Mouse (Mus musculus): ENCODE measurements around the gene Tmppe. TPM values are rescaled to one million over a fixed set of nuclear protein-coding genes. Genes with fewer than 3 reads are reported as not detected.

Gene Tmppe
- polyA plus RNA-seq, 1 experiment from 2014 or later = 5.1 TPM

- peaks cover 65% of the 10 kb centered on the region for H3K36me3 ChIP-seq (ENCODE audit: control insufficient read depth, insufficient read depth, low read length)
- DNase-seq (ENCODE audit: low spot score) = peak; percentile 67
These were observed 19.8 kb upstream of the Tmppe start for GRCm38 (mm10) chr9:114380881-114381733.

GRCm38 (mm10) chr9:114382936-114383710, 17.8 kb upstream of the Tmppe start:
- Histone ChIP-seq H3K36me3 (ENCODE audit: control insufficient read depth, insufficient read depth, low read length) (peaks cover 47% of the 10 kb centered on the region), H3K4me2 (ENCODE audit: low read length) (no peak overlapping the region), H3K27ac (ENCODE audit: low read depth) (no peak overlapping the region), H3K9me3 (ENCODE audit: control insufficient read depth, low read length) (no peaks in the 10 kb centered on the region), H3K4me3 (ENCODE audit: low read depth, low read length) (no peak overlapping the region), H3K4me1 (replicated peaks; ENCODE audit: control insufficient read depth, insufficient read depth, low read length) (peaks cover 9% of the 10 kb centered on the region; the same call in 1 of the 2 replicates), H3K27me3 (replicated peaks; ENCODE audit: control insufficient read depth, insufficient read depth, low read length) (no peaks in the 10 kb centered on the region), H3K9ac (ENCODE audit: low read length) (no peak overlapping the region)
- DNase-seq (ENCODE audit: low spot score) = no peak
- 72% methylated on average over 17 of the region's 17 CpGs for WGBS
- ATAC-seq (replicated peaks; ENCODE audit: low FRiP score, low TSS enrichment, low read depth) = no peak; the same call in 1 of the 2 replicates

More at GRCm38 (mm10) chr9:114380881-114381733, 19.8 kb upstream of the Tmppe start:
- Histone ChIP-seq H3K4me2 (ENCODE audit: low read length) (no peak overlapping the region), H3K9ac (ENCODE audit: low read length) (no peak overlapping the region), H3K27ac (ENCODE audit: low read depth) (no peak overlapping the region), H3K27me3 (replicated peaks; ENCODE audit: control insufficient read depth, insufficient read depth, low read length) (no peaks in the 10 kb centered on the region), H3K4me1 (replicated peaks; ENCODE audit: control insufficient read depth, insufficient read depth, low read length) (no peaks in the 10 kb centered on the region), H3K9me3 (ENCODE audit: control insufficient read depth, low read length) (no peaks in the 10 kb centered on the region), H3K4me3 (ENCODE audit: low read depth, low read length) (no peak overlapping the region)
- peak; percentile 41 for ATAC-seq (replicated peaks; ENCODE audit: low FRiP score, low TSS enrichment, low read depth)
- 67% methylated on average over 17 of the region's 17 CpGs for WGBS

DNA sequence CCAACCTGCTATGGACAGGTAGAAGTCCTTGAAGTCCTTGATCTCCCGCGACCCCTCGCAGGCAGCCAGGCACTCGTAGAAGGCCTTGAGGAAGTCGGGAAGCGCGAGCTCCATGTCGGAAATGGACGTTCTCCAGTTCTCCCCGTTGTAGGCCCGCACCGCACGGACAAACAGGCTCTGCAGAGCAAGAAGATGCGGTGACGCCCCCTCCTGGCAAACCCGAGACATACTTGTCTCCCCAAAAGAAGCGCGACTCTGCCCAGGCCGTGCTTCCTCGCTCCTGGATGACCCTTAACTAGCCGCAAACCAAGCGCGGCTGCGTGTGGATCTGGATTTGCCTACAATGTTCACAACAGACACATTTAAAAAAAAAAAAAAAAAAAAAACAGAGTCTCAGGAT, 16.2 kb upstream of the Tmppe start:
- Histone ChIP-seq H3K27ac (ENCODE audit: low read depth) (no peak overlapping the region), H3K27me3 (replicated peaks; ENCODE audit: control insufficient read depth, insufficient read depth, low read length) (no peaks in the 10 kb centered on the region), H3K9me3 (ENCODE audit: control insufficient read depth, low read length) (no peaks in the 10 kb centered on the region), H3K4me3 (ENCODE audit: low read depth, low read length) (no peak overlapping the region), H3K4me1 (replicated peaks; ENCODE audit: control insufficient read depth, insufficient read depth, low read length) (peaks cover 12% of the 10 kb centered on the region; the same call in 1 of the 2 replicates), H3K4me2 (ENCODE audit: low read length) (no peak overlapping the region), H3K9ac (ENCODE audit: low read length) (no peak overlapping the region), H3K36me3 (ENCODE audit: control insufficient read depth, insufficient read depth, low read length) (peaks cover 37% of the 10 kb centered on the region)
- ATAC-seq (replicated peaks; ENCODE audit: low FRiP score, low TSS enrichment, low read depth) (no peak), DNase-seq (ENCODE audit: low spot score) (no peak)
- 91% methylated on average over 24 of the region's 24 CpGs for WGBS

- no peak for DNase-seq (ENCODE audit: low spot score)
- no peaks in the 10 kb centered on the region for H3K9me3 ChIP-seq (ENCODE audit: control insufficient read depth, low read length)
- WGBS = 94% methylated on average over 10 of the region's 10 CpGs
- no peak overlapping the region for H3K27ac ChIP-seq (ENCODE audit: low read depth)
- no peaks in the 10 kb centered on the region for H3K27me3 ChIP-seq (replicated peaks; ENCODE audit: control insufficient read depth, insufficient read depth, low read length)
- peaks cover 33% of the 10 kb centered on the region for H3K36me3 ChIP-seq (ENCODE audit: control insufficient read depth, insufficient read depth, low read length)
- no peak overlapping the region for H3K9ac ChIP-seq (ENCODE audit: low read length)
- H3K4me2 ChIP-seq (ENCODE audit: low read length) = no peak overlapping the region
- H3K4me1 ChIP-seq (replicated peaks; ENCODE audit: control insufficient read depth, insufficient read depth, low read length) = peaks cover 12% of the 10 kb centered on the region; the same call in 1 of the 2 replicates
- ATAC-seq (replicated peaks; ENCODE audit: low FRiP score, low TSS enrichment, low read depth) = no peak
- no peak overlapping the region for H3K4me3 ChIP-seq (ENCODE audit: low read depth, low read length)
These were observed 15.7 kb upstream of the Tmppe start for GRCm38 (mm10) chr9:114385160-114385559.

DNA sequence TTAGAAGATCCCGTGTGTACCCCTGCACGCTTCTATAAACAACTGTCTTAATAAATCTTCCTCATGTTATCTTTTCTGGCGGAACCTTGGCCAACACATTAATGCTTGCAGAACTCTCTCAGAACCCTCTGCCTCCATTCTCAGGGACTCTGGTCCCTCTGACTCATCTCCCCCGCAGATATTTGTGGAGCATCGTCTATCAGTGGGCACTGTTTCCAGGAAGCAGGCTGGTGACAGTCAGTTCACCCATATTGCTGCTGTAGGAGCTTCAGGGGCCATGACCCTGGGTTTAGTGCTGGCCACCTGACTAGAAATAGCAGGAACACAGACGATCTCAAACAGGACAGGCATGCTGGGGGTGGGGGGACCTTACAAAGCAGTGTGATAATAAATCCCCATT, 13.8 kb upstream of the Tmppe start:
- Histone ChIP-seq H3K9ac (ENCODE audit: low read length) (no peak overlapping the region), H3K4me2 (ENCODE audit: low read length) (no peak overlapping the region), H3K36me3 (ENCODE audit: control insufficient read depth, insufficient read depth, low read length) (peaks cover 30% of the 10 kb centered on the region), H3K4me1 (replicated peaks; ENCODE audit: control insufficient read depth, insufficient read depth, low read length) (peaks cover 15% of the 10 kb centered on the region; the same call in 1 of the 2 replicates), H3K27me3 (replicated peaks; ENCODE audit: control insufficient read depth, insufficient read depth, low read length) (no peaks in the 10 kb centered on the region), H3K27ac (ENCODE audit: low read depth) (no peak overlapping the region), H3K4me3 (ENCODE audit: low read depth, low read length) (no peak overlapping the region), H3K9me3 (ENCODE audit: control insufficient read depth, low read length) (no peaks in the 10 kb centered on the region)
- DNase-seq (ENCODE audit: low spot score) = no peak
- ATAC-seq (replicated peaks; ENCODE audit: low FRiP score, low TSS enrichment, low read depth) = no peak
- 21% methylated on average over 6 of the region's 6 CpGs for WGBS

DNA sequence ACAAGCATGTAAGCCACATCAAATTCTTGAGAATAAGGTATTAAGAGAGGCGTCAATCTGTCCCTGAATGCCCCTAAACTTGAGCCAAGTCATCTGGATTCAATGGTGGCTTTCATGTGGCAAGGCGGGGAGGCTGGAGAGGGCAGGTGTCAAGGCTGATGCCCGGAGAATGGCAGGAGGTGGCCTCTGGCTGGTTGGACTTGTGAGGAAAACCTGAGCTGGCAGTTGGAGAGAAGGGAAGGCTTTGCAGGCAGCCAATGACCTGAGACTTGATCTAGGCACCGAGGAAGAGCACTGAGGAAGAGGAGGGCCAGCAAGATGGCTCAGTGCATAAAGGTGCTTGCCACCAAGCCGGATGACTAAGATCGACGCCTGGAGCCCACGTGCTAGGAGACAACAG, 12.6 kb upstream of the Tmppe start:
- H3K27me3 ChIP-seq (replicated peaks; ENCODE audit: control insufficient read depth, insufficient read depth, low read length) = no peaks in the 10 kb centered on the region
- no peaks in the 10 kb centered on the region for H3K9me3 ChIP-seq (ENCODE audit: control insufficient read depth, low read length)
- DNase-seq (ENCODE audit: low spot score) (no peak), ATAC-seq (replicated peaks; ENCODE audit: low FRiP score, low TSS enrichment, low read depth) (no peak)
- H3K9ac ChIP-seq (ENCODE audit: low read length) = no peak overlapping the region
- 84% methylated on average over 8 of the region's 8 CpGs for WGBS
- no peak overlapping the region; the same call in 1 of the 2 replicates for H3K27ac ChIP-seq (ENCODE audit: low read depth)
- H3K4me2 ChIP-seq (ENCODE audit: low read length) = no peak overlapping the region
- no peak overlapping the region for H3K4me3 ChIP-seq (ENCODE audit: low read depth, low read length)
- H3K36me3 ChIP-seq (ENCODE audit: control insufficient read depth, insufficient read depth, low read length) = peaks cover 21% of the 10 kb centered on the region; the same call in 1 of the 2 replicates
- peaks cover 15% of the 10 kb centered on the region; the same call in 1 of the 2 replicates for H3K4me1 ChIP-seq (replicated peaks; ENCODE audit: control insufficient read depth, insufficient read depth, low read length)

GRCm38 (mm10) chr9:114388701-114389370, 12.1 kb upstream of the Tmppe start:
- Histone ChIP-seq H3K36me3 (ENCODE audit: control insufficient read depth, insufficient read depth, low read length) (peaks cover 17% of the 10 kb centered on the region; the same call in 1 of the 2 replicates), H3K9me3 (ENCODE audit: control insufficient read depth, low read length) (no peaks in the 10 kb centered on the region), H3K4me3 (ENCODE audit: low read depth, low read length) (no peak overlapping the region), H3K27ac (ENCODE audit: low read depth) (peak overlapping the region; percentile 33; the same call in 1 of the 2 replicates), H3K9ac (ENCODE audit: low read length) (no peak overlapping the region), H3K4me2 (ENCODE audit: low read length) (peak overlapping the region; percentile 70), H3K27me3 (replicated peaks; ENCODE audit: control insufficient read depth, insufficient read depth, low read length) (no peaks in the 10 kb centered on the region), H3K4me1 (replicated peaks; ENCODE audit: control insufficient read depth, insufficient read depth, low read length) (peaks cover 15% of the 10 kb centered on the region; the same call in 1 of the 2 replicates)
- WGBS = 59% methylated on average over 3 of the region's 3 CpGs
- ATAC-seq (replicated peaks; ENCODE audit: low FRiP score, low TSS enrichment, low read depth) = no peak
- DNase-seq (ENCODE audit: low spot score) = no peak

GRCm38 (mm10) chr9:114389371-114389904, 11.5 kb upstream of the Tmppe start:
- Histone ChIP-seq H3K27ac (ENCODE audit: low read depth) (peak overlapping the region; percentile 33; the same call in 1 of the 2 replicates), H3K27me3 (replicated peaks; ENCODE audit: control insufficient read depth, insufficient read depth, low read length) (no peaks in the 10 kb centered on the region), H3K9ac (ENCODE audit: low read length) (no peak overlapping the region), H3K4me1 (replicated peaks; ENCODE audit: control insufficient read depth, insufficient read depth, low read length) (peaks cover 15% of the 10 kb centered on the region; the same call in 1 of the 2 replicates), H3K4me3 (ENCODE audit: low read depth, low read length) (peak overlapping the region; percentile 83), H3K4me2 (ENCODE audit: low read length) (peak overlapping the region; percentile 70), H3K36me3 (ENCODE audit: control insufficient read depth, insufficient read depth, low read length) (peaks cover 14% of the 10 kb centered on the region; the same call in 1 of the 2 replicates), H3K9me3 (ENCODE audit: control insufficient read depth, low read length) (no peaks in the 10 kb centered on the region)
- peak; percentile 32 for ATAC-seq (replicated peaks; ENCODE audit: low FRiP score, low TSS enrichment, low read depth)
- no peak for DNase-seq (ENCODE audit: low spot score)
- 80% methylated on average over 8 of the region's 8 CpGs for WGBS
